Mouse (Mus musculus): ENCODE results near the gene Ccdc107.

GRCm38 (mm10) chr4:43482591-43482990, 10.1 kb upstream of the Ccdc107 start:
- no peak for TF ChIP-seq GATA1 (IDR thresholded peaks at IDR 0.05; ENCODE audit: borderline replicate concordance, low read length)
- no peak for TF ChIP-seq FLI1 (IDR thresholded peaks at IDR 0.05; ENCODE audit: low read length)

All from megakaryocyte, embryonic 14.5 days (primary cell).